Mouse (Mus musculus): Measurements from ENCODE around the gene Smap2. TPM values are rescaled to one million over a fixed set of nuclear protein-coding genes. Genes with fewer than 3 reads are reported as not detected.
"Not testable (repeated sequence)": the region's sequence is repeated elsewhere in the genome, so short reads cannot be mapped to it uniquely, and the experiment has no call there.

Smap2 gene
- 43.1 and 60.0 TPM in 2 replicates for polyA plus RNA-seq (2011; ENCODE audit: insufficient read depth, insufficient read length, low replicate concordance, missing spikeins)

DNA sequence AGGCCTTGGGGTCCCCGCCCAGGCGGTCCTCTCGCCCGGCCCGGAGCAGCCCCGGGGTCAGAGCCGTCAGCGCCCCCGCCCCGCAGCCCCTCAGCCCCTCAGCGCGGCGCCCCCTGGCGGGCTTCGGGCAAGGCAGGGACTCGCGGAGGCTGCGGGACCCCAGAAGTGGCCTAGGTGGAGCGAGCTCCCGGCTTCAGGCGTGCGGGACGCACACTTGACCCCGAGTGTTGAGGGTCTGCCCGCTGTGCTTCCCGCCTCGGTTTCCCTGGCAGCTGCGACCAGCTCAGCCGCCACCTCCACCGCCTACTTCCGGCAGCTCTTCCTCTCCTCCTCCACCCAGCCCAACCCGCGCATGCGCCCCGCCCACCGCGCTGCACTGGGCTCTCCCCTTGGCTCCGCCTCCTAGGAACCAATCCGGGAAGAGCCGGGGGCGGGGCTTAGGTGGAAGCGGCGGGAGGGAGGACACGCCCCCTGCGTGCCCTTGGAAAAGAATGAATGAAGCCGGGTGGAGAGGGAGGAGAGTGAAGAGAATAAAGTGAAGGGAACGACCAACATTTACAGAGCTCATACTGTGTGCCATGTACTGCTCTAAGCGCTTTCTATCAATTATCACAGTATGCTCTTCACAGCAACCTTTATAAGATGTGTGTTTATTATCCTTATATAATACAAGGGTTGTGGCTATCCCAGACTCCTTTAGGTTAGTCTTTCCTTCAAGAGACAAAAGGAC is at the start of gene Smap2:
Gene Smap2, minus strand, starts transcription at position 320 of the 730 bp plus-strand sequence.
- TF ChIP-seq POLR2A (IDR thresholded peaks at IDR 0.05; ENCODE audit: borderline replicate concordance, control insufficient read depth, low read depth, low read length) (peak; percentile 97), CTCF (IDR thresholded peaks at IDR 0.05; ENCODE audit: control insufficient read depth, insufficient read depth, low read length) (0 out of 2 replicates have a peak, but pooled peaks have one; percentile 20)
- Histone ChIP-seq H3K27ac (ENCODE audit: control insufficient read depth, insufficient read depth, low read depth, low read length, poor library complexity) (peak within 1 kb of the TSS; percentile 96), H3K4me3 (replicated peaks; ENCODE audit: control insufficient read depth, low read depth, low read length) (peak within 1 kb of the TSS; percentile 90), H3K4me1 (ENCODE audit: control insufficient read depth, insufficient read depth, low read length) (no peaks in the 10 kb centered on the region; the same call in 1 of the 2 replicates)
- under 1% methylated on average over 48 of the region's 48 CpGs for WGBS

DNA sequence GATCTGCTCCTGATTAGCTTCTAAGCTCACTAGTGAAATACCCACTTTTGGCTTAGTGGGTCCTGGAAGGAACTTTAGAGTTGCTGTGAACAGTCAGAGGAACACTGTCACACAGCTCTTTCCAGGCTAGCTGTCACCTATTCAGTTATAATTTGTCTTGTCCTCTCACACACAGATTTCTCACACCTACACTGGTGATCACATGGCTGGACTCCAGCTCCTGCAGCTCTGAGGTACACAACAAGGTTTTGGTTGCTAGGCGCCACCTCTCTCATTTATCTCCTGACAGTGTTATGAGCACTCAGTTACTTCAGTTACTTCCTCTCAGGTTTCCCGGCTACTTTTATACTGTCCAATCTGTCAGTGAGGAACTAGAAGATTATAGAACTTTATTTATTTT is 48.3 kb upstream of the Smap2 start:
- Histone ChIP-seq H3K4me3 (replicated peaks; ENCODE audit: control insufficient read depth, low read depth, low read length) (no peak overlapping the region), H3K4me1 (ENCODE audit: control insufficient read depth, insufficient read depth, low read length) (no peaks in the 10 kb centered on the region; the same call in 1 of the 2 replicates), H3K27ac (ENCODE audit: control insufficient read depth, insufficient read depth, low read depth, low read length, poor library complexity) (no peak overlapping the region)
- WGBS = 70% methylated on average over 2 of the region's 2 CpGs
- TF ChIP-seq POLR2A (IDR thresholded peaks at IDR 0.05; ENCODE audit: borderline replicate concordance, control insufficient read depth, low read depth, low read length) (no peak), CTCF (IDR thresholded peaks at IDR 0.05; ENCODE audit: control insufficient read depth, insufficient read depth, low read length) (no peak)

DNA sequence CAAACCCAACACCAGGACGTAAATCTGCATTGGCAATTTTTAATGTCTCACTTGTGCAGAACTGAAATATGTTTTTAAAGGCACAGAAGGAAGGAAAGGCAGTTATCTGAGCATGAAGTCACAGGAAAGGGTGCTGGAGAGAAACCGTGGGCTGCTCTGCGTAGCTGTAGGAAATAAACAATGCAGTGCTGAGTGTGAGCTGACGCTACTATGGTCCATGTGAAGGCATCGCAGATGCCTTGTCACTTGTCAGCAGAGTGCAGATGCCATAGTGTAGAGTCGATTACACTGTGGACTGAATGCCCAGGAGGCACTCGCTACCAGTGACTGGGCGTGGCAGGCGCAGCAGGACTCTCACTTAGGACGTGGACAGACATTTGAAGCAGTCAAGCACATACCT is 42.2 kb upstream of the Smap2 start:
- H3K27ac ChIP-seq (ENCODE audit: control insufficient read depth, insufficient read depth, low read depth, low read length, poor library complexity); H3K4me3 ChIP-seq (replicated peaks; ENCODE audit: control insufficient read depth, low read depth, low read length); H3K4me1 ChIP-seq (ENCODE audit: control insufficient read depth, insufficient read depth, low read length): not testable (repeated sequence)
- 79% methylated on average over 10 of the region's 10 CpGs for WGBS

DNA sequence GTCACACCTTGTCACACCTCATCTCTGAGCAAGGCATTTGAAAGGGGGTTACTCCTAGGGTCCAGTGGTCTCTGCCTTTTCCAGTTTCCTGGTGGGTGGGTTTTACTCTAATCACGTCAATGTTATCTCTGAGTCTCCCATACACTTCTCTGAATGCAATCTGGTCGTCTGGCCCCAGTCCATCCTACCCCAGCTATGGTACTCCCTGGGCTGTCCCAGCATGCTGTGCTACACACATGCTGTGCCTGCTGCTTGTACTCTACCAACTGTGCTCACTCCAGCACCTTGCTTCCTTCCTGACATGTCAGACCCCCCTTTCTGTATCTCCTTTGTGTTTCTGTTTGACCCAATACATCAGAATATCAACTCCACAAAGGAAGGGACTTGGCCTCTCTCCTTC is 40.0 kb upstream of the Smap2 start:
- WGBS = 68% methylated on average over 2 of the region's 2 CpGs
- H3K4me1 ChIP-seq (ENCODE audit: control insufficient read depth, insufficient read depth, low read length) = no peaks in the 10 kb centered on the region
- no peak overlapping the region for H3K4me3 ChIP-seq (replicated peaks; ENCODE audit: control insufficient read depth, low read depth, low read length)
- TF ChIP-seq POLR2A (IDR thresholded peaks at IDR 0.05; ENCODE audit: borderline replicate concordance, control insufficient read depth, low read depth, low read length) = no peak
- no peak for TF ChIP-seq CTCF (IDR thresholded peaks at IDR 0.05; ENCODE audit: control insufficient read depth, insufficient read depth, low read length)
- H3K27ac ChIP-seq (ENCODE audit: control insufficient read depth, insufficient read depth, low read depth, low read length, poor library complexity) = no peak overlapping the region

DNA sequence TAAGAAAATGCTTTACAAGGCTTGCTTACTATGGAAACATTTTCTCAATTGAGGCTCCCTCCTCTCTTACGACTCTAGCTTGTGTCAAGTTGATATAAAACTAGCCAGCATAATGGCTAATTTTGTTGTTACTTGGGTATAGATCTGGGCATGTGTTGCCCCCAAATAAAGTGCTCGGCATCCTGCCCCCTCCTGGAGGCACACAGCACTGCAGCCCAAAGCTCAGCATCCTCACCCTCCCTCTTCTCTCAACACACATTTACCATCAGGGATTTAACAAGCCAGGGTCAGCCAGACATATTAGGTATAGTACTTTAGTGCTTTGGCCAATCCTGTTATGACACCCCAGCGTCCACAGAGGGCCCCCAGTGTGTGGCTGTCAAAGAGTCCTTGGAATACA is 39.3 kb upstream of the Smap2 start:
- Histone ChIP-seq H3K4me1 (ENCODE audit: control insufficient read depth, insufficient read depth, low read length) (no peaks in the 10 kb centered on the region), H3K4me3 (replicated peaks; ENCODE audit: control insufficient read depth, low read depth, low read length) (no peak overlapping the region), H3K27ac (ENCODE audit: control insufficient read depth, insufficient read depth, low read depth, low read length, poor library complexity) (no peak overlapping the region)
- peak; percentile 69 for TF ChIP-seq CTCF (IDR thresholded peaks at IDR 0.05; ENCODE audit: control insufficient read depth, insufficient read depth, low read length)
- no peak for TF ChIP-seq POLR2A (IDR thresholded peaks at IDR 0.05; ENCODE audit: borderline replicate concordance, control insufficient read depth, low read depth, low read length)
- WGBS = 57% methylated on average over 3 of the region's 3 CpGs

DNA sequence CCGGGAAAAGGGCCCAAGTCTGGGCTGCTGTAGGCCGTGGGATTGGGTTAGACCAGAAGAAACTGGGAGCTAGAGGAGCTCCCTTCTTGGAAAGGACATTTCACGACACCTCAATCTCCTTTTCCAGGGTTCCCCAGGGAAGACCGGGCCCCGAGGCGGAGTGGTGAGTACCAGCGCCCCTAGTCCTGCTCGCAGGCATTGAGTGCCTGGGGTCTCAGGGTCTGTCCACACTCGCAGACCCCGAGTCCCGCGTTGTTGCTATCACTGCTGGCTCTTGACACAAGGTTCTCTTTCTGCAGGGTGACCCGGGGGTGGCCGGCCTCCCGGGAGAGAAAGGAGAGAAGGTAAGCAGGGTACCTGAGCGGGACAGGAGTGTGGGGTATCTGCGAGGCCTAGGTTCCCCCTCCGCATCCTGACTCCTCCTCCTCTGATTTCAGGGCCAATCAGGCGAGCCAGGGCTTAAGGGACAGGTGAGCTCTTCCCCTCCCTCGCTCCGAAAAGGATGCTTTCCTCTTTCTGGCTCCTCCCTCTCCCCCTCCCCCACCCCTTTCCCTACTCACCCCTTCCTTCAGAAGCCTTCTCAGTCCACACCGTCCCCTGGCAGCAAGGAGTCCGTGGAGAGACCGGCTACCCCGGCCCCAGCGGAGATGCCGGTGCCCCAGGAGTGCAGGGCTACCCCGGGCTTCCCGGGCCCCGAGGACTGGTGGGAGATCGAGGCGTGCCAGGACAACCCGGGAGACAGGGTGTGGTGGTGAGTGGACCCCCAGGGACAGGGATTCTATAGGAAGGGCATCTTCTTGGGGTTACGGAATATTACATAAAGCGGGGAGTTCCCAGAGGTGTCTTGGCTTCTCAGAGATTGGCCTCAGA is 35.6 kb upstream of the Smap2 start:
- TF ChIP-seq CTCF (IDR thresholded peaks at IDR 0.05; ENCODE audit: control insufficient read depth, insufficient read depth, low read length) (no peak), POLR2A (IDR thresholded peaks at IDR 0.05; ENCODE audit: borderline replicate concordance, control insufficient read depth, low read depth, low read length) (no peak)
- Histone ChIP-seq H3K4me1 (ENCODE audit: control insufficient read depth, insufficient read depth, low read length) (no peaks in the 10 kb centered on the region), H3K27ac (ENCODE audit: control insufficient read depth, insufficient read depth, low read depth, low read length, poor library complexity) (no peak overlapping the region), H3K4me3 (replicated peaks; ENCODE audit: control insufficient read depth, low read depth, low read length) (no peak overlapping the region)
- 28% methylated on average over 34 of the region's 35 CpGs for WGBS

DNA sequence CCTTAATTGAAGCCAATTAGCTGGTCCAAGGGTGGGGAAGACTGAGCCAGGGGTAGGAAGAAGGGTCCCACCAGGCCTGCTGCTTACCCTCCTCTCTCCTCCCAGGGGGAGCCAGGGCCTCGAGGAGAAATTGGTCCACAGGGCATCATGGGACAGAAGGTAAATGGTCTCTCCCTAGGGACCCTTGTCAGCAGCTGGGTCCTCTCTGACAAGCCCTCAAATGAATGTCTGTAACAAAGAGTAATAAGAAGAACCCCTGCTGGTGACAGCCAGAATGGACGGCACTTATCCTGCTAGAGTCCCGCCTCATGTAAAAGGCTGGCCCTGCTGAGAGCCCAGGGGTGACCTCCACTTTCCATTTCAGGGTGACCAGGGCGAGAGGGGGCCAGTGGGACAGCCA is 34.8 kb upstream of the Smap2 start:
- no peaks in the 10 kb centered on the region for H3K4me1 ChIP-seq (ENCODE audit: control insufficient read depth, insufficient read depth, low read length)
- H3K27ac ChIP-seq (ENCODE audit: control insufficient read depth, insufficient read depth, low read depth, low read length, poor library complexity) = no peak overlapping the region
- TF ChIP-seq CTCF (IDR thresholded peaks at IDR 0.05; ENCODE audit: control insufficient read depth, insufficient read depth, low read length) (no peak), POLR2A (IDR thresholded peaks at IDR 0.05; ENCODE audit: borderline replicate concordance, control insufficient read depth, low read depth, low read length) (no peak)
- H3K4me3 ChIP-seq (replicated peaks; ENCODE audit: control insufficient read depth, low read depth, low read length) = no peak overlapping the region
- WGBS = 61% methylated on average over 4 of the region's 4 CpGs

DNA sequence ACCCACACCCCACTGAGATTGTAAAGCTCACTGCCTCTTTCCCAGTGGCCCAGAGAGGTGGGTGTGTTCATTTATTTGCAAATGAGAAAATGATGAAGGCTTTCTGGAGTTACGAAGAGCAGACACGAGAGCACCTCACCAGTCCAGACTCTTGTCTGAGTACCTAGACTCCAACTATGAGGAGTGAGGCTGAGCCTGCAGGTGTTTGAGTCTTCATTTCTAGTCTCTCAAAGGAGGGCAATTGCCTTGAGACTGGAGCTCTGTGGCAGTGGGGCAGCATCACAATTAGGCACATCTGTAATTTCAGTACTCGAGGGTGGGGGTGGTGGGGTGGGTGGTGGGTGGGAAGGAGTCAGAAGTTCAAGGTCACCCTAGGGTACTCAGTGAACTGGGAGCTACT is 25.9 kb upstream of the Smap2 start:
- H3K27ac ChIP-seq (ENCODE audit: control insufficient read depth, insufficient read depth, low read depth, low read length, poor library complexity) = no peak overlapping the region
- TF ChIP-seq CTCF (IDR thresholded peaks at IDR 0.05; ENCODE audit: control insufficient read depth, insufficient read depth, low read length) (no peak), POLR2A (IDR thresholded peaks at IDR 0.05; ENCODE audit: borderline replicate concordance, control insufficient read depth, low read depth, low read length) (no peak)
- H3K4me1 ChIP-seq (ENCODE audit: control insufficient read depth, insufficient read depth, low read length) = no peaks in the 10 kb centered on the region; the same call in 1 of the 2 replicates
- no peak overlapping the region for H3K4me3 ChIP-seq (replicated peaks; ENCODE audit: control insufficient read depth, low read depth, low read length)
- WGBS = 80% methylated on average over 3 of the region's 3 CpGs

All from bone marrow, adult 2 months (tissue).